Mouse (Mus musculus): ENCODE measurements around the gene Ehd1. TPM values are rescaled to one million over a fixed set of nuclear protein-coding genes. Genes with fewer than 3 reads are reported as not detected.

Gene Ehd1
- total and polyA plus RNA-seq, 3 experiments, result 65.9 to 105 TPM; not detected in 1

DNA sequence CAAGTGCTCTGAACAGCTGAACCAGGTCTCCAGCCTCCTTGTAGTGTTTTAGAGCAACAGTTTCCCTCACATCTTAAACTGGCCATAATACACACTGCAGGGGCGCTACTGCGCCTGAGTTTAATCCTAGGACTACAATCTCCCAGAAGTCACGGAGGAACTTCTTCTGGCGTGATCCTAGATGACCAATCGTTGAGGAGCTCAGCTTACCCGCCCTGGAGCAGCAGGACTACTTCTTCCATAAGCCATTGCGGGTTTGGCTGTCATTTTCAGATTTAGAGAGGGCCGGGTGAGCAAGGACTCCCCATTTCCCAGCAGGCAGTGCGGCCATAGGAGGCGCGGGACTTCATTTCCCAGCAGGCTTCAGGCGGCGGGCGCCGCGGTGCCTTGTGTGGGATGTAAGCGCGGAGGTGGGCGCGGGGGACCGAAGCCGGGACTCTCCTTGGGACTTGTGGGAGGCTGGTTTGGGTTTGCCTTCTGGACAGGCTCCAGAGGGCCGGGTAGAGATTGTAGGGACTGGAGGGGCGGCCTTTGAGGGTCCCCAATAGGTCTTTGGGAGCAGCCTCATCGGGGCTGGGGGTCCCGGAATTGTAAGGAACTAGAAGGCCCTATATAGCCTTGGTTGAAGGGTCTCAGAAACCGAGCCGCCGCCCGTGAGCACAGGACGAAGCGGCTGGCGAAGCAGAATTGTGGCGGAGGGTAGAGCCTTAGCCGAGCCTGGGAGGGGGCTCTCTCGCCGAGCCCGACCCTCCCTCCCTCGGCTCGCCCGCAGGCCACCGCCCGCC lies 58.3 kb downstream of the Ehd1 start, which contains the start of gene Men1:
Men1 (plus strand) TSS at position 307 of the 785 bp plus-strand sequence.
- peaks cover 3 to 15% of the 10 kb centered on the region in 2 experiments for H3K4me1 ChIP-seq (ENCODE audit: control insufficient read depth in 1 of 2, insufficient read depth in 2 of 2, low read length in 2 of 2)
- peaks cover 0 to 11% of the 10 kb centered on the region in 2 experiments; a peak in 2 of 4 replicates for H3K36me3 ChIP-seq (ENCODE audit: control insufficient read depth in 1 of 2, insufficient read depth in 2 of 2, low read length in 2 of 2)
- H3K4me3 ChIP-seq (ENCODE audit: control insufficient read depth in 1 of 2, insufficient read depth in 1 of 2, low read depth in 2 of 2, low read length in 2 of 2), result peak within 1 kb of the TSS; percentile 57 to 72
- DNase-seq (ENCODE audit: low read depth, low spot score), result peak; percentile 98
- H3K9me3 ChIP-seq (replicated peaks; ENCODE audit: insufficient read depth, low read length), result no peaks in the 10 kb centered on the region
- H3K79me2 ChIP-seq (ENCODE audit: control insufficient read depth, insufficient read depth, low read length, poor library complexity), result peaks cover 14% of the 10 kb centered on the region
- peak within 1 kb of the TSS; percentile 81 for H3K9ac ChIP-seq (ENCODE audit: control insufficient read depth, low read depth, low read length, poor library complexity, severe bottlenecking)
- peak within 1 kb of the TSS; percentile 74 for H3K27ac ChIP-seq (ENCODE audit: control insufficient read depth, low read depth, low read length)
- no peaks in the 10 kb centered on the region for H3K27me3 ChIP-seq (ENCODE audit: control insufficient read depth in 1 of 2, insufficient read depth in 2 of 2, low read length in 2 of 2)
- TF ChIP-seq EP300 (IDR thresholded peaks at IDR 0.05; ENCODE audit: low read depth in 1 of 2, low read length in 2 of 2) (no peak), ETS1 (IDR thresholded peaks at IDR 0.05; ENCODE audit: low read depth, low read length) (no peak; the same call in 1 of the 2 replicates), CHD1 (IDR thresholded peaks at IDR 0.05; ENCODE audit: low read depth, low read length) (no peak), KAT2A (conservative IDR thresholded peaks at IDR 0.05; ENCODE audit: low read depth, low read length) (peak; percentile 88), ZKSCAN1 (IDR thresholded peaks at IDR 0.05; ENCODE audit: low read depth, low read length) (no peak), TAL1 (IDR thresholded peaks at IDR 0.05; ENCODE audit: low read length) (no peak), POLR2A (IDR thresholded peaks at IDR 0.05; ENCODE audit: control insufficient read depth in 1 of 2, insufficient read depth in 1 of 2, low read depth in 1 of 2, low read length in 2 of 2, poor library complexity in 1 of 2) (peak; percentile 33 to 98; a peak in 3 of 4 replicates), ZNF384 (IDR thresholded peaks at IDR 0.05; ENCODE audit: low read depth, low read length) (no peak), SIN3A (IDR thresholded peaks at IDR 0.05; ENCODE audit: low read length) (peak; percentile 89), CTCF (IDR thresholded peaks at IDR 0.05 in 2 of 3, conservative IDR thresholded peaks at IDR 0.05 in 1 of 3; ENCODE audit: control insufficient read depth in 1 of 3, insufficient read depth in 1 of 3, low read depth in 2 of 3, low read length in 3 of 3, poor library complexity in 1 of 3, severe bottlenecking in 1 of 3) (peak; percentile 5 to 44 (median 28); a peak in 3 of 6 replicates), GATA1 (IDR thresholded peaks at IDR 0.05; ENCODE audit: low read depth, low read length) (no peak), MAFK (IDR thresholded peaks at IDR 0.05; ENCODE audit: borderline replicate concordance, low read depth, low read length) (no peak), GABPA (IDR thresholded peaks at IDR 0.05; ENCODE audit: low read depth, low read length) (no peak), HCFC1 (IDR thresholded peaks at IDR 0.05; ENCODE audit: low read depth, low read length) (peak; percentile 99), BHLHE40 (IDR thresholded peaks at IDR 0.05; ENCODE audit: borderline replicate concordance, low read depth, low read length) (no peak), TCF12 (IDR thresholded peaks at IDR 0.05; ENCODE audit: low read depth, low read length) (peak; percentile 42; the same call in 1 of the 2 replicates), JUND (IDR thresholded peaks at IDR 0.05; ENCODE audit: low read depth, low read length) (no peak), RCOR1 (IDR thresholded peaks at IDR 0.05; ENCODE audit: low read depth, low read length) (no peak), POLR2AphosphoS2 (IDR thresholded peaks at IDR 0.05; ENCODE audit: low read length) (peak; percentile 93), MYC (IDR thresholded peaks at IDR 0.05; ENCODE audit: low read depth, low read length) (no peak), MYB (IDR thresholded peaks at IDR 0.05; ENCODE audit: low read depth, low read length) (no peak), ELF1 (IDR thresholded peaks at IDR 0.05; ENCODE audit: low read depth, low read length) (peak; percentile 69), CHD2 (IDR thresholded peaks at IDR 0.05; ENCODE audit: low read length) (no peak), MAZ (IDR thresholded peaks at IDR 0.05; ENCODE audit: low read depth, low read length) (peak; percentile 56; the same call in 1 of the 2 replicates), RAD21 (IDR thresholded peaks at IDR 0.05; ENCODE audit: low read depth, low read length) (no peak), NRF1 (IDR thresholded peaks at IDR 0.05; ENCODE audit: insufficient read depth, low read depth, low read length, poor library complexity, severe bottlenecking) (peak; percentile 37; the same call in 1 of the 2 replicates), SMC3 (IDR thresholded peaks at IDR 0.05; ENCODE audit: low read depth, low read length) (no peak), USF1 (IDR thresholded peaks at IDR 0.05; ENCODE audit: low read depth, low read length) (peak; percentile 69), UBTF (IDR thresholded peaks at IDR 0.05; ENCODE audit: borderline replicate concordance, insufficient read depth, low read depth, low read length) (no peak), NELFE (IDR thresholded peaks at IDR 0.05; ENCODE audit: low read depth, low read length) (peak; percentile 95), E2F4 (IDR thresholded peaks at IDR 0.05; ENCODE audit: borderline replicate concordance, low read depth, low read length) (peak; percentile 62; the same call in 1 of the 2 replicates), ZMIZ1 (IDR thresholded peaks at IDR 0.05; ENCODE audit: low read depth, low read length) (peak; percentile 80), TBP (IDR thresholded peaks at IDR 0.05; ENCODE audit: low read depth, low read length) (peak; percentile 91), MAX (IDR thresholded peaks at IDR 0.05; ENCODE audit: low read length) (no peak; the same call in 1 of the 2 replicates), POLR2AphosphoS5 (IDR thresholded peaks at IDR 0.05; ENCODE audit: borderline replicate concordance, low read depth, low read length) (peak; percentile 35; the same call in 1 of the 2 replicates), USF2 (IDR thresholded peaks at IDR 0.05; ENCODE audit: borderline replicate concordance in 1 of 2, insufficient read depth in 1 of 2, low read depth in 1 of 2, low read length in 2 of 2) (no peak)
